20 mouse cellular contexts compared by ENCODE assay signal in genomic region chr13:58480388-58480927, GRCm38 (mm10).
A peak's percentile ranks its signal among the peaks of the same experiment; 100 is the strongest.
DNase-seq lines count a peak whose midpoint lies in the region; ATAC-seq and TF ChIP-seq lines count a peak whose summit lies in the region.
"Had no signal": no experiment of that assay in that cellular context is flagged by ENCODE, and none has a peak within 500 bp of the region (broad histone marks: within the 10 kb centered on the region; RNA-seq: fewer than 3 reads in every experiment).

No protein-coding gene starts in this region.

- H3K79me2 ChIP-seq in myocyte (ENCODE audit: control insufficient read depth, insufficient read depth) = no peaks in the 10 kb centered on the region

- H3K9ac ChIP-seq in forebrain, embryonic 13.5 days = no peak overlapping the region
- no peak overlapping the region for H3K9ac ChIP-seq in forebrain, embryonic 16.5 days (replicated peaks; ENCODE audit: low read depth, low read length)
- no peak overlapping the region for H3K9ac ChIP-seq in liver, embryonic 11.5 days (ENCODE audit: low read depth, low read length)
- H3K9ac ChIP-seq in neural tube, embryonic 13.5 days = no peak overlapping the region

- H3K4me1 ChIP-seq in forebrain, embryonic 13.5 days = peaks cover 7% of the 10 kb centered on the region
- peaks cover 4% of the 10 kb centered on the region; the same call in 1 of the 2 replicates for H3K4me1 ChIP-seq in forebrain, embryonic 16.5 days (replicated peaks; ENCODE audit: control insufficient read depth, insufficient read depth, low read length)
- peaks cover 23% of the 10 kb centered on the region for H3K4me1 ChIP-seq in liver, embryonic 11.5 days (replicated peaks; ENCODE audit: control insufficient read depth, insufficient read depth, low read length)
- peaks cover 17% of the 10 kb centered on the region for H3K4me1 ChIP-seq in neural tube, embryonic 13.5 days (replicated peaks)

- WGBS in forebrain, embryonic 13.5 days = 47% methylated on average over 8 of the region's 8 CpGs
- WGBS in forebrain, embryonic 16.5 days = 38% methylated on average over 8 of the region's 8 CpGs
- WGBS in liver, embryonic 11.5 days = 85% methylated on average over 8 of the region's 8 CpGs
- WGBS in neural tube, embryonic 13.5 days = 67% methylated on average over 8 of the region's 8 CpGs

- H3K27me3 ChIP-seq in forebrain, embryonic 13.5 days = no peaks in the 10 kb centered on the region
- H3K27me3 ChIP-seq in forebrain, embryonic 16.5 days (replicated peaks; ENCODE audit: control insufficient read depth, insufficient read depth, low read length) = no peaks in the 10 kb centered on the region
- no peaks in the 10 kb centered on the region for H3K27me3 ChIP-seq in liver, embryonic 11.5 days (replicated peaks; ENCODE audit: control insufficient read depth, insufficient read depth, low read length)
- no peaks in the 10 kb centered on the region for H3K27me3 ChIP-seq in neural tube, embryonic 13.5 days
- H3K27me3 ChIP-seq in myocyte (ENCODE audit: control insufficient read depth, insufficient read depth, insufficient read length) = no peaks in the 10 kb centered on the region

- H3K27ac ChIP-seq in forebrain, embryonic 13.5 days = peak overlapping the region; percentile 25
- H3K27ac ChIP-seq in forebrain, embryonic 16.5 days (ENCODE audit: low read length) = no peak overlapping the region
- no peak overlapping the region for H3K27ac ChIP-seq in liver, embryonic 11.5 days (ENCODE audit: low read depth, low read length)
- 0 out of 2 replicates have a peak overlapping the region, but pooled peaks have one; percentile 28 for H3K27ac ChIP-seq in neural tube, embryonic 13.5 days (replicated peaks)
- H3K27ac ChIP-seq: forebrain, embryonic 10.5 days; stomach, postnatal 0 days had no signal

- peak; percentile 8; the same call in 1 of the 2 replicates for ATAC-seq in forebrain, embryonic 13.5 days
- no peak for ATAC-seq in forebrain, embryonic 16.5 days
- ATAC-seq in liver, embryonic 11.5 days (replicated peaks; ENCODE audit: low FRiP score) = no peak
- ATAC-seq in neural tube, embryonic 13.5 days (ENCODE audit: low read depth) = no peak
- ATAC-seq: intestine, embryonic 16.5 days had no signal

- no peaks in the 10 kb centered on the region for H3K36me3 ChIP-seq in forebrain, embryonic 13.5 days (ENCODE audit: poor library complexity, severe bottlenecking)
- H3K36me3 ChIP-seq in forebrain, embryonic 16.5 days (ENCODE audit: control insufficient read depth, insufficient read depth) = no peaks in the 10 kb centered on the region
- H3K36me3 ChIP-seq in liver, embryonic 11.5 days (ENCODE audit: control insufficient read depth, insufficient read depth, low read length) = no peaks in the 10 kb centered on the region
- no peaks in the 10 kb centered on the region for H3K36me3 ChIP-seq in neural tube, embryonic 13.5 days
- H3K36me3 ChIP-seq in myocyte (ENCODE audit: control insufficient read depth, insufficient read depth) = no peaks in the 10 kb centered on the region
- H3K36me3 ChIP-seq: forebrain, embryonic 10.5 days had no signal

- TF ChIP-seq POLR2A in myocyte (IDR thresholded peaks at IDR 0.05; ENCODE audit: insufficient read length, low read depth) = no peak

- H3K4me2 ChIP-seq in forebrain, embryonic 13.5 days = no peak overlapping the region
- H3K4me2 ChIP-seq in forebrain, embryonic 16.5 days (ENCODE audit: low read length) = no peak overlapping the region
- H3K4me2 ChIP-seq in liver, embryonic 11.5 days = peak overlapping the region; percentile 9; the same call in 1 of the 2 replicates
- no peak overlapping the region for H3K4me2 ChIP-seq in neural tube, embryonic 13.5 days
- H3K4me2 ChIP-seq in myocyte (ENCODE audit: low read depth) = peak overlapping the region; percentile 65

- no peaks in the 10 kb centered on the region for H3K9me3 ChIP-seq in forebrain, embryonic 13.5 days (replicated peaks)
- H3K9me3 ChIP-seq in forebrain, embryonic 16.5 days (ENCODE audit: control insufficient read depth, low read length) = no peaks in the 10 kb centered on the region
- H3K9me3 ChIP-seq in liver, embryonic 11.5 days (ENCODE audit: control insufficient read depth, low read length) = no peaks in the 10 kb centered on the region
- H3K9me3 ChIP-seq in neural tube, embryonic 13.5 days = no peaks in the 10 kb centered on the region
- H3K9me3 ChIP-seq: forebrain, embryonic 10.5 days had no signal

- H3ac ChIP-seq in myocyte (ENCODE audit: control insufficient read depth, insufficient read length) = no peak overlapping the region

- no peak overlapping the region for H3K4me3 ChIP-seq in forebrain, embryonic 13.5 days
- no peak overlapping the region for H3K4me3 ChIP-seq in forebrain, embryonic 16.5 days (replicated peaks; ENCODE audit: low read length)
- H3K4me3 ChIP-seq in liver, embryonic 11.5 days (ENCODE audit: low read depth, low read length) = no peak overlapping the region
- H3K4me3 ChIP-seq in neural tube, embryonic 13.5 days = no peak overlapping the region
- H3K4me3 ChIP-seq in myocyte = no peak overlapping the region
- H3K4me3 ChIP-seq: forebrain, embryonic 10.5 days had no signal

- DNase-seq in liver, embryonic 11.5 days (ENCODE audit: low spot score) = no peak
- no peak for DNase-seq in liver
- no peak for DNase-seq in neural tube, embryonic 10.5 days (ENCODE audit: extremely low spot score, low spot score)
- no peak for DNase-seq in gastrocnemius, adult 18-20 months (ENCODE audit: low spot score)
- DNase-seq: adrenal gland, postnatal 36 days; cerebellum, adult 11-12 months; cerebellum, postnatal 14 days; kidney, adult 9 months; kidney, postnatal 25 days; lung, adult 2 months; lung, postnatal 14 days; thymus, adult 2 months; thymus, postnatal 4 days had no signal

TF ChIP-seq in myocyte, 11 proteins besides CTCF, POLR2A, EP300 and RAD21:
- no peak for TF ChIP-seq MYOD1 (IDR thresholded peaks at IDR 0.05; ENCODE audit: control insufficient read depth in 1 of 3, insufficient read length in 2 of 3, low read depth in 2 of 3)

Comparison
In these comparisons a context has a peak if more than half of its experiments do, and no peak if none do; other contexts are left out.
1. H3K27ac ChIP-seq: peak in forebrain, embryonic 13.5 days (single experiment) and neural tube, embryonic 13.5 days (single experiment); none in forebrain, embryonic 16.5 days (single experiment) and liver, embryonic 11.5 days (single experiment).
2. H3K4me2 ChIP-seq: peak in liver, embryonic 11.5 days (single experiment) and myocyte (single experiment); none in forebrain, embryonic 13.5 days (single experiment), forebrain, embryonic 16.5 days (single experiment) and neural tube, embryonic 13.5 days (single experiment).